Mouse (Mus musculus): Measurements from ENCODE around the gene Tmcc1. TPM values are rescaled to one million over a fixed set of nuclear protein-coding genes. Genes with fewer than 3 reads are reported as not detected.

Tmcc1 gene
- polyA plus RNA-seq, 1 experiment = 20.5 TPM

DNA sequence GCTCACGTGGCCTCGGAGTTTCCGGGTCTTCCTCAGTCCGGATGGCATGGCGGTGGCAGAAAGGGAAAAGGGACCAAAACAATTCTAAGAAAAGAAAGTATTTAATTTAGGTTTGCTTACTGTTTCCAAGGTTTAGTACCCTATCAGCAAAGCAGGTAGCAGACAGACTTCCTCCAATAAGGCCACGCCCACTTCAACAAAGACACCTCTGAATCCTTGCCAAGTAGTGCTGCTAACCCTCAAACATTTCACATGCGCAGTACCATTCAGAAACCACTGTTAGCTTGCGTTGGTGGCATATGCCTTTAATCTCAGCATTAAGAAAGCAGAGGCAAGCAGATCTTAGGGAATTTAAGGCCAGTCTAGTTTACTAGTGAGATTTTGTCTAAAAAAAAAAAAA is 2.5 kb upstream of the Tmcc1 start:
- H3K27ac ChIP-seq (ENCODE audit: insufficient read depth, low read length) = no peak overlapping the region
- TF ChIP-seq CTCF (IDR thresholded peaks at IDR 0.05; ENCODE audit: low read depth, low read length) (no peak), POLR2A (IDR thresholded peaks at IDR 0.05; ENCODE audit: insufficient read depth, low read length) (no peak), EP300 (IDR thresholded peaks at IDR 0.05; ENCODE audit: insufficient read depth, low read depth, low read length) (no peak)

DNA sequence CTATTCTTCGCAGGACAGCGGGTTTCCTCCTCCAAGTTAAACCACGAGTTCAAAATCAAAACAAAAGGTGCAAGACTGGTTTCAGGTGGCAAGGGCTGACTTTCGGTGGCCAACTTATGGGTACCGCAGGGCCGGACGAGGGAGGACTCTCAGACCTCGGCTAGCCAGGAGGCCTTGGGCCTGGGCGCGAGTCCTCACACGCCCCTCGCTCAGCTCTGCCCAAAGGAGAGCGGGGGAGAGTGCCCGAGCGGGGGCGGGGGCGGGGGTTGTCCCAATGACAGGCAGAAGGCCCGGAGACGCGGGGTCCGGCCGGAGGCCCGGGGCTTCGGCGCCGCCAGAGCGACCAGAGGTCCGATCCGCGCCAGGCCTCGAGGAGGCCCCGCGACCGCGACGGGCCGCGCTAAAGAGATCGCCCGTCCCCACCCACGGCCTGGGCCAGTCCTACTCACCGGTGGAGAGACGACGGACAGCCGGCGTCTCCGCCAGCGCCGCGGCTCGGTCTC is 426 bp downstream of the Tmcc1 start:
- TF ChIP-seq CTCF (IDR thresholded peaks at IDR 0.05; ENCODE audit: low read depth, low read length) (no peak), EP300 (IDR thresholded peaks at IDR 0.05; ENCODE audit: insufficient read depth, low read depth, low read length) (no peak), POLR2A (IDR thresholded peaks at IDR 0.05; ENCODE audit: insufficient read depth, low read length) (no peak)
- Histone ChIP-seq H3K27me3 (ENCODE audit: control insufficient read depth, insufficient read depth, low read length, poor library complexity, severe bottlenecking) (no peaks in the 10 kb centered on the region), H3K9me3 (replicated peaks; ENCODE audit: control insufficient read depth, insufficient read depth, low read length, poor library complexity, severe bottlenecking) (no peaks in the 10 kb centered on the region), H3K4me3 (ENCODE audit: low read depth, low read length) (peak overlapping the region; percentile 64), H3K4me1 (ENCODE audit: control insufficient read depth, insufficient read depth, low read length) (no peaks in the 10 kb centered on the region), H3K27ac (ENCODE audit: insufficient read depth, low read length) (no peak overlapping the region), H3K36me3 (ENCODE audit: control insufficient read depth, insufficient read depth, low read length, poor library complexity, severe bottlenecking) (no peaks in the 10 kb centered on the region), H3K9ac (ENCODE audit: low read depth, poor library complexity, severe bottlenecking) (peak overlapping the region; percentile 73)

More for the DNA sequence above, 2.5 kb upstream of the Tmcc1 start:
- Histone ChIP-seq H3K9ac (ENCODE audit: low read depth, poor library complexity, severe bottlenecking) (no peak overlapping the region), H3K9me3 (replicated peaks; ENCODE audit: control insufficient read depth, insufficient read depth, low read length, poor library complexity, severe bottlenecking) (no peaks in the 10 kb centered on the region), H3K27me3 (ENCODE audit: control insufficient read depth, insufficient read depth, low read length, poor library complexity, severe bottlenecking) (no peaks in the 10 kb centered on the region), H3K4me3 (ENCODE audit: low read depth, low read length) (0 out of 2 replicates have a peak overlapping the region, but pooled peaks have one; percentile 2), H3K36me3 (ENCODE audit: control insufficient read depth, insufficient read depth, low read length, poor library complexity, severe bottlenecking) (no peaks in the 10 kb centered on the region), H3K4me1 (ENCODE audit: control insufficient read depth, insufficient read depth, low read length) (no peaks in the 10 kb centered on the region)

DNA sequence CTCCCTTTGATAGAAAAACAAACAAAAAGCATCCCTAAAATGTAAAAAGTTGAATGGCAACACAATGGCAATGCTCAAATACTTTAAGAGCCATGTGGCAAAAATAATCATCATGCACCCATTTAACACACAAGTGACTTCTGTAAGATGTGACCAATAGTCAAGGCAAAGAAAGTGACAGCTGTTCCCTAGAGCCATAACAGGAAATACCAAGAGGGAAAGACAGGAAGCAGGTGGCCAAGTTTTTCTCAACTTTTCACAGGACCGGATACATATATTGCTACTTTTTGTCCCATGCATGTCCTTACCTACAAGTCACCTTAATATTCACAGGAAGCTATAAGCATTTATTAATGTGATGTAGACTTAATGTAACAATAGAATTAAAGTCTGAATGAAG is 3.9 kb downstream of the Tmcc1 start:
- Histone ChIP-seq H3K9me3 (replicated peaks; ENCODE audit: control insufficient read depth, insufficient read depth, low read length, poor library complexity, severe bottlenecking) (no peaks in the 10 kb centered on the region), H3K4me1 (ENCODE audit: control insufficient read depth, insufficient read depth, low read length) (no peaks in the 10 kb centered on the region), H3K4me3 (ENCODE audit: low read depth, low read length) (no peak overlapping the region), H3K27me3 (ENCODE audit: control insufficient read depth, insufficient read depth, low read length, poor library complexity, severe bottlenecking) (no peaks in the 10 kb centered on the region), H3K27ac (ENCODE audit: insufficient read depth, low read length) (no peak overlapping the region), H3K9ac (ENCODE audit: low read depth, poor library complexity, severe bottlenecking) (no peak overlapping the region), H3K36me3 (ENCODE audit: control insufficient read depth, insufficient read depth, low read length, poor library complexity, severe bottlenecking) (no peaks in the 10 kb centered on the region)
- TF ChIP-seq EP300 (IDR thresholded peaks at IDR 0.05; ENCODE audit: insufficient read depth, low read depth, low read length) (no peak), CTCF (IDR thresholded peaks at IDR 0.05; ENCODE audit: low read depth, low read length) (no peak), POLR2A (IDR thresholded peaks at IDR 0.05; ENCODE audit: insufficient read depth, low read length) (no peak)

DNA sequence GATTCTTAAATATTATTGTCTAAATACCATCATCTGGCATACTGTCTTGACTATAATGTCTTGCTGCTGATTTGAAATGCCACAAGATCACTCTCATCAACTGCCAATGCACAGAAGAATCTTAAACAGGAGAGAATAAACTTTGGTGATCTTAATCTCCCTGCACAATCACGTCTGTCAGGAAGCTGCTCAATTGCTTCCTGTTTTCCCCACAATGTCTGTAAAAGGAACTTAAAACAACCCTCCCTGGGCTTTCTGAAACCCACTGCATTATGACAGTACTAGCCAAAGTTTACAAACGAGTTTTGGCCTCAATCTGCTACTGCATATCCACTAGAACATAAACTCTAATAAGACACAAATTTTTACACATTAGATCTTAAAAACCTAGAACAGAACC is 6.8 kb downstream of the Tmcc1 start:
- no peak overlapping the region for H3K27ac ChIP-seq (ENCODE audit: insufficient read depth, low read length)
- H3K4me1 ChIP-seq (ENCODE audit: control insufficient read depth, insufficient read depth, low read length) = no peaks in the 10 kb centered on the region
- H3K9ac ChIP-seq (ENCODE audit: low read depth, poor library complexity, severe bottlenecking) = no peak overlapping the region
- H3K27me3 ChIP-seq (ENCODE audit: control insufficient read depth, insufficient read depth, low read length, poor library complexity, severe bottlenecking) = no peaks in the 10 kb centered on the region
- no peaks in the 10 kb centered on the region for H3K36me3 ChIP-seq (ENCODE audit: control insufficient read depth, insufficient read depth, low read length, poor library complexity, severe bottlenecking)
- H3K9me3 ChIP-seq (replicated peaks; ENCODE audit: control insufficient read depth, insufficient read depth, low read length, poor library complexity, severe bottlenecking) = no peaks in the 10 kb centered on the region
- TF ChIP-seq POLR2A (IDR thresholded peaks at IDR 0.05; ENCODE audit: insufficient read depth, low read length) (no peak), EP300 (IDR thresholded peaks at IDR 0.05; ENCODE audit: insufficient read depth, low read depth, low read length) (no peak), CTCF (IDR thresholded peaks at IDR 0.05; ENCODE audit: low read depth, low read length) (no peak)
- H3K4me3 ChIP-seq (ENCODE audit: low read depth, low read length) = no peak overlapping the region

DNA sequence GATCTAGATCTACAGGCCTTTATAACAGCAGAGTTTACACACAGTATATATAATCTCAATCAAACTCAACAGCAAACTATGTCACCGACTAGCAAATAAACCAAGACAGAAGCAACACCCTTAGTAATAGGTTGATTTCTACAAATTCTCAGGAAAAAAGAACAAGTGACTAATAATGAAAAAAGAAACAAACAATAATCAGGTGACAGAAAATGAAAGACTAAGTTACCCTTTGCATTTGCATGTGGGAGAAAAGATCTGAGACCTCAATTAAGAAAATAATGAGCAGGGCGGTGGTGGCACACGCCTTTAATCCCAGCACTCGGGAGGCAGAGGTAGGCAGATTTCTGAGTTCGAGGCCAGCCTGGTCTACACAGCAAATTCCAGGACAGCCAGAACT is 9.8 kb downstream of the Tmcc1 start:
- H3K9ac ChIP-seq (ENCODE audit: low read depth, poor library complexity, severe bottlenecking) = no peak overlapping the region
- no peaks in the 10 kb centered on the region for H3K9me3 ChIP-seq (replicated peaks; ENCODE audit: control insufficient read depth, insufficient read depth, low read length, poor library complexity, severe bottlenecking)
- H3K27ac ChIP-seq (ENCODE audit: insufficient read depth, low read length) = no peak overlapping the region
- H3K4me3 ChIP-seq (ENCODE audit: low read depth, low read length) = no peak overlapping the region
- no peaks in the 10 kb centered on the region for H3K27me3 ChIP-seq (ENCODE audit: control insufficient read depth, insufficient read depth, low read length, poor library complexity, severe bottlenecking)
- TF ChIP-seq EP300 (IDR thresholded peaks at IDR 0.05; ENCODE audit: insufficient read depth, low read depth, low read length) (no peak), CTCF (IDR thresholded peaks at IDR 0.05; ENCODE audit: low read depth, low read length) (no peak), POLR2A (IDR thresholded peaks at IDR 0.05; ENCODE audit: insufficient read depth, low read length) (no peak)
- no peaks in the 10 kb centered on the region for H3K36me3 ChIP-seq (ENCODE audit: control insufficient read depth, insufficient read depth, low read length, poor library complexity, severe bottlenecking)
- no peaks in the 10 kb centered on the region for H3K4me1 ChIP-seq (ENCODE audit: control insufficient read depth, insufficient read depth, low read length)

DNA sequence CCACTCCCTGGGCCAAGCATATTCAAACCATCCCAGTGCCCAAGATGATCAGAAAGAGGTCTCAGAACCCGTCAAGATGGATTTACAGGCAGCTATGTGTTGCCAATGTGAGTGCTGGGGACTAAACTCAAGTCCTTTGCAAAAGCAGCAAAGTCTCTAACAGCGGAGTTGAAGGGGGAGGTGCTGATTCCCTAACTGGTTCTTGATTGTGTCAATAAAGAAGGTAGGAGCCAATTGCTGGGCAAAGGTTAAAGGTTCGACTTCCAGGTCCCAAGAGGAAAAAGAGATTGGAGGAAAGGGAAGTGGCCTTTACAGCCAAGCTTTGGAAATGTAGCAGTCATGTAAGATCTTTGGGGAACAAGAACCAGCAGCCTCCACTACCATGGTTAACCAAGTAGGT is 12.6 kb downstream of the Tmcc1 start:
- no peaks in the 10 kb centered on the region for H3K4me1 ChIP-seq (ENCODE audit: control insufficient read depth, insufficient read depth, low read length)
- no peak overlapping the region for H3K9ac ChIP-seq (ENCODE audit: low read depth, poor library complexity, severe bottlenecking)
- no peak overlapping the region for H3K27ac ChIP-seq (ENCODE audit: insufficient read depth, low read length)
- H3K36me3 ChIP-seq (ENCODE audit: control insufficient read depth, insufficient read depth, low read length, poor library complexity, severe bottlenecking) = no peaks in the 10 kb centered on the region
- no peak for TF ChIP-seq CTCF (IDR thresholded peaks at IDR 0.05; ENCODE audit: low read depth, low read length)
- TF ChIP-seq POLR2A (IDR thresholded peaks at IDR 0.05; ENCODE audit: insufficient read depth, low read length) = no peak
- no peak for TF ChIP-seq EP300 (IDR thresholded peaks at IDR 0.05; ENCODE audit: insufficient read depth, low read depth, low read length)
- H3K4me3 ChIP-seq (ENCODE audit: low read depth, low read length) = no peak overlapping the region
- H3K27me3 ChIP-seq (ENCODE audit: control insufficient read depth, insufficient read depth, low read length, poor library complexity, severe bottlenecking) = no peaks in the 10 kb centered on the region
- H3K9me3 ChIP-seq (replicated peaks; ENCODE audit: control insufficient read depth, insufficient read depth, low read length, poor library complexity, severe bottlenecking) = no peaks in the 10 kb centered on the region
